Mouse (Mus musculus) embryonic facial prominence, embryonic 13.5 days (tissue): ENCODE results near the gene 9130230L23Rik. TPM values are rescaled to one million over a fixed set of nuclear protein-coding genes. Genes with fewer than 3 reads are reported as not detected.

Experiments used
- ATAC-seq: fragments of 200-750 bp; cut with Nextera tagmentation; 2 replicates; pipeline ENCODE4 v1.8.0; 2017; ENCODE audit warnings: low read depth; ENCODE audit not compliant: insufficient number of reproducible peaks, insufficient read depth, low FRiP score, low TSS enrichment
- H3K27ac ChIP-seq: fragments of 300-500 bp; sonication (generic); 2 replicates; pipeline ENCODE4 v1.5.1; 2015; ENCODE audit warnings: moderate library complexity, mild to moderate bottlenecking, inconsistent platforms
- H3K27me3 ChIP-seq: fragments of 300-500 bp; sonication (generic); 2 replicates; pipeline ENCODE4 v1.6.1; 2015; ENCODE audit warnings: mild to moderate bottlenecking, inconsistent platforms
- H3K36me3 ChIP-seq: fragments of 300-500 bp; sonication (generic); 2 replicates; pipeline ENCODE4 v1.6.1; 2015; ENCODE audit warnings: mild to moderate bottlenecking, inconsistent platforms
- H3K4me1 ChIP-seq: fragments of 300-500 bp; sonication (generic); 2 replicates; pipeline ENCODE4 v1.6.1; 2015; ENCODE audit warnings: inconsistent platforms
- H3K4me2 ChIP-seq: fragments of 300-500 bp; sonication (generic); 2 replicates; pipeline ENCODE4 v1.6.1; 2015; ENCODE audit warnings: moderate library complexity, mild to moderate bottlenecking, inconsistent platforms
- H3K4me3 ChIP-seq: fragments of 300-500 bp; sonication (generic); 2 replicates; pipeline ENCODE4 v1.5.1; 2015; ENCODE audit warnings: mild to moderate bottlenecking, inconsistent platforms
- H3K9ac ChIP-seq: fragments of 300-500 bp; sonication (generic); 2 replicates; pipeline ENCODE4 v1.6.1; 2015; ENCODE audit warnings: mild to moderate bottlenecking, inconsistent platforms
- H3K9me3 ChIP-seq: fragments of 300-500 bp; sonication (generic); 2 replicates; pipeline ENCODE4 v1.6.1; 2016; ENCODE audit warnings: inconsistent platforms
- WGBS: fragments of 180-500 bp; shearing (Covaris S2); methylation state at CpG from one replicate; pipeline ENCODE4 v1.1.7; 2015; ENCODE audit warnings: mixed read lengths; 5-methylcytosine and 5-hydroxymethylcytosine counted together
- polyA plus RNA-seq: library from polyadenylated mRNA; unstranded; fragments of >200 nt; fragmentation: Nextera tagmentation; extraction: Ambion mirVana; gene quantifications from 2 replicates; pipeline ENCODE4 v1.2.1, GENCODE M21; 2015

The 9130230L23Rik gene
- polyA plus RNA-seq, 1 experiment from 2014 or later: not detected

- 55% methylated on average over 12 of the region's 12 CpGs for WGBS
- no peak for ATAC-seq
- H3K4me1 ChIP-seq: peaks cover 11% of the 10 kb centered on the region
- no peak overlapping the region for H3K9ac ChIP-seq
- H3K36me3 ChIP-seq: no peaks in the 10 kb centered on the region
- no peak overlapping the region for H3K4me2 ChIP-seq
- H3K9me3 ChIP-seq: no peaks in the 10 kb centered on the region
- H3K27ac ChIP-seq: no peak overlapping the region
- no peak overlapping the region for H3K4me3 ChIP-seq
- H3K27me3 ChIP-seq: no peaks in the 10 kb centered on the region
These were observed 37.0 kb downstream of the 9130230L23Rik start for GRCm38 (mm10) chr5:65967091-65967490.

- no peak overlapping the region for H3K4me2 ChIP-seq
- peak overlapping the region; percentile 28; the same call in 1 of the 2 replicates for H3K27ac ChIP-seq
- H3K27me3 ChIP-seq: no peaks in the 10 kb centered on the region
- WGBS: 16% methylated on average over 7 of the region's 7 CpGs
- no peaks in the 10 kb centered on the region for H3K36me3 ChIP-seq
- H3K4me1 ChIP-seq: peaks cover 11% of the 10 kb centered on the region
- H3K4me3 ChIP-seq: no peak overlapping the region
- ATAC-seq: no peak
- H3K9me3 ChIP-seq: no peaks in the 10 kb centered on the region
- no peak overlapping the region for H3K9ac ChIP-seq
These were observed 38.3 kb downstream of the 9130230L23Rik start for GRCm38 (mm10) chr5:65965771-65966279.

GRCm38 (mm10) chr5:65963291-65963690, 40.8 kb downstream of the 9130230L23Rik start:
- Histone ChIP-seq H3K27ac (no peak overlapping the region), H3K4me3 (no peak overlapping the region), H3K9me3 (no peaks in the 10 kb centered on the region), H3K27me3 (no peaks in the 10 kb centered on the region), H3K9ac (no peak overlapping the region), H3K36me3 (no peaks in the 10 kb centered on the region), H3K4me1 (peaks cover 11% of the 10 kb centered on the region), H3K4me2 (no peak overlapping the region)
- no peak for ATAC-seq
- WGBS: 86% methylated on average over 5 of the region's 5 CpGs

GRCm38 (mm10) chr5:65960597-65960950, 43.5 kb downstream of the 9130230L23Rik start:
- ATAC-seq: no peak
- Histone ChIP-seq H3K4me1 (peaks cover 3% of the 10 kb centered on the region), H3K27me3 (no peaks in the 10 kb centered on the region), H3K27ac (no peak overlapping the region), H3K36me3 (no peaks in the 10 kb centered on the region), H3K4me2 (no peak overlapping the region), H3K9ac (no peak overlapping the region), H3K4me3 (no peak overlapping the region), H3K9me3 (no peaks in the 10 kb centered on the region)
- 92% methylated on average over 11 of the region's 11 CpGs for WGBS

- Histone ChIP-seq H3K4me1 (peaks cover 3% of the 10 kb centered on the region; the same call in 1 of the 2 replicates), H3K36me3 (no peaks in the 10 kb centered on the region), H3K27me3 (no peaks in the 10 kb centered on the region), H3K27ac (no peak overlapping the region), H3K9me3 (no peaks in the 10 kb centered on the region), H3K4me2 (no peak overlapping the region), H3K4me3 (no peak overlapping the region), H3K9ac (no peak overlapping the region)
- WGBS: 79% methylated on average over 5 of the region's 5 CpGs
- no peak for ATAC-seq
These were observed 44.0 kb downstream of the 9130230L23Rik start for GRCm38 (mm10) chr5:65959893-65960596.

GRCm38 (mm10) chr5:65958597-65958996, 45.5 kb downstream of the 9130230L23Rik start:
- H3K9me3 ChIP-seq: no peaks in the 10 kb centered on the region
- 4% methylated on average over 4 of the region's 4 CpGs for WGBS
- ATAC-seq: no peak

GRCm38 (mm10) chr5:65956144-65957008, 47.7 kb downstream of the 9130230L23Rik start:
- peak overlapping the region; percentile 58 for H3K4me2 ChIP-seq
- no peaks in the 10 kb centered on the region for H3K27me3 ChIP-seq
- 78% methylated on average over 9 of the region's 9 CpGs for WGBS
- no peaks in the 10 kb centered on the region for H3K9me3 ChIP-seq
- H3K4me1 ChIP-seq: peaks cover 4% of the 10 kb centered on the region; the same call in 1 of the 2 replicates
- peak overlapping the region; percentile 30 for H3K4me3 ChIP-seq
- no peaks in the 10 kb centered on the region for H3K36me3 ChIP-seq
- H3K27ac ChIP-seq: no peak overlapping the region
- ATAC-seq: no peak
- H3K9ac ChIP-seq: no peak overlapping the region

More at GRCm38 (mm10) chr5:65958597-65958996, 45.5 kb downstream of the 9130230L23Rik start:
- H3K9ac ChIP-seq: no peak overlapping the region
- no peak overlapping the region for H3K4me2 ChIP-seq
- peaks cover 4% of the 10 kb centered on the region; the same call in 1 of the 2 replicates for H3K4me1 ChIP-seq
- no peaks in the 10 kb centered on the region for H3K27me3 ChIP-seq
- no peak overlapping the region for H3K27ac ChIP-seq
- no peak overlapping the region for H3K4me3 ChIP-seq
- H3K36me3 ChIP-seq: no peaks in the 10 kb centered on the region

DNA sequence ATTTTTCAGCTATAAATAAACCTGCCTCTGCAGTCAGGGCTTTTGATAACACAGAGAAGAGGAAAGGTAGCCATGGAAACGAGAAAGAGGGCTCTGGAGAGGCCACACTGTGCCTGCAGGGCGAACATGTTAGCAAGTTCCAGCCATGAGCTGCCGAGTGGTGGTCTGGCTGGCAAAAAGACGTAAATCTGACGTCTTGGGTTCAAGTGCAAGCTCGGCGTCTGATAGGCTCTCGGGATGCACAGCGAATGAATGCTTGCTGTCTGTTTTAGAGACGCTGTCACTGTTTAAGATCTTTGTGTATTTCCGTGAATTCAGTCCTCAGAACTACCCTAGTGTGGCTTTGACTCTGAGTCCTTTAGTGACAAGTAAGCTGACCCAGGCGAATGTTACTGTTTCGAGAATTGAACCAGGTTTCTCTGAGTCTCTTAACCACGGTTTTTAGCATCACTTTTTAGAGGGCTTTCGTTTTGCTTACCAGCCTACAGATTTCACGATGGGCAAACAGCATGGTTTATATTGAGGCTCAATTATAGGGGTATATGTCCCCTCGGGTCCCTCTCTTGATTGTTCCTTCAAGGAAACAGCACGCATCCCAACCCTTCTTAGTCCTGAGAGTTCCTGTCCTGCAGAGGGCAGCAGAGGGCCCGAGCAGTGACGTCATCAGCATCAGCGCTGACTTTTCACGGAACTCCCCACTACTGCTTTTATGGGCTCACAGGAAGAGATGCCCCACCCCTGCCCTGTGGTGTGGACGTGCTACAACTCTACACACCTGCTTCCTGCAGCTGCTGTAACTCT, 48.5 kb downstream of the 9130230L23Rik start:
- Histone ChIP-seq H3K4me2 (peak overlapping the region; percentile 58), H3K27ac (no peak overlapping the region), H3K27me3 (no peaks in the 10 kb centered on the region), H3K36me3 (no peaks in the 10 kb centered on the region), H3K4me1 (peaks cover 5% of the 10 kb centered on the region; the same call in 1 of the 2 replicates), H3K9ac (no peak overlapping the region), H3K4me3 (peak overlapping the region; percentile 30), H3K9me3 (no peaks in the 10 kb centered on the region)
- no peak for ATAC-seq
- 37% methylated on average over 23 of the region's 23 CpGs for WGBS

GRCm38 (mm10) chr5:65954130-65955080, 49.7 kb downstream of the 9130230L23Rik start:
- H3K36me3 ChIP-seq: no peaks in the 10 kb centered on the region
- no peak for ATAC-seq
- H3K9me3 ChIP-seq: no peaks in the 10 kb centered on the region
- 89% methylated on average over 16 of the region's 16 CpGs for WGBS
- peaks cover 10% of the 10 kb centered on the region for H3K4me1 ChIP-seq
- no peak overlapping the region for H3K9ac ChIP-seq
- no peak overlapping the region for H3K27ac ChIP-seq
- H3K27me3 ChIP-seq: no peaks in the 10 kb centered on the region
- H3K4me2 ChIP-seq: no peak overlapping the region
- H3K4me3 ChIP-seq: no peak overlapping the region

DNA sequence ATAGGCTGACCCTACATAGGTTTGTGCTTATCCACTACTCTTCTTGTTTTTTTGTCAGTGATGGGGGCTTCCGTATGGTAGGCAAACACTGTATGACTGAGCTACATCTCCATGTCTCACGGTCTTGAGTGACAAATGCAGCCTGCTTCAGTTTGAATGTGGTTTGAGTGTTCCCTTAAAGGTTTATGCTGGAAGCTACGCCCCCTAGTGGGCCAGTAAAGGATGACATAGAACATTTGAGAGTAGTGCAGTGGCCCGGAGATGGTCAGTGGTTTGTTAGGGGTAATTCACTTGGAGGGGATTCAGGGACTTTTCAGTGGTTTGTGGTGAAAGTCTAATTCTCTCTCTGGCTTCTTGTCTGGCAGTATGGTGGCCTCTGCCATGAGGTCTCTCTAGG, 52.6 kb downstream of the 9130230L23Rik start:
- ATAC-seq: no peak
- Histone ChIP-seq H3K36me3 (no peaks in the 10 kb centered on the region), H3K4me2 (no peak overlapping the region), H3K27me3 (no peaks in the 10 kb centered on the region), H3K4me1 (peaks cover 10% of the 10 kb centered on the region), H3K9ac (no peak overlapping the region), H3K9me3 (no peaks in the 10 kb centered on the region), H3K27ac (no peak overlapping the region), H3K4me3 (no peak overlapping the region)
- 72% methylated on average over 4 of the region's 4 CpGs for WGBS
